Mouse (Mus musculus): ENCODE measurements around the gene Tfdp2. TPM values are rescaled to one million over a fixed set of nuclear protein-coding genes. Genes with fewer than 3 reads are reported as not detected.

Gene Tfdp2
- polyA plus RNA-seq, 1 experiment, result 72.5 TPM

DNA sequence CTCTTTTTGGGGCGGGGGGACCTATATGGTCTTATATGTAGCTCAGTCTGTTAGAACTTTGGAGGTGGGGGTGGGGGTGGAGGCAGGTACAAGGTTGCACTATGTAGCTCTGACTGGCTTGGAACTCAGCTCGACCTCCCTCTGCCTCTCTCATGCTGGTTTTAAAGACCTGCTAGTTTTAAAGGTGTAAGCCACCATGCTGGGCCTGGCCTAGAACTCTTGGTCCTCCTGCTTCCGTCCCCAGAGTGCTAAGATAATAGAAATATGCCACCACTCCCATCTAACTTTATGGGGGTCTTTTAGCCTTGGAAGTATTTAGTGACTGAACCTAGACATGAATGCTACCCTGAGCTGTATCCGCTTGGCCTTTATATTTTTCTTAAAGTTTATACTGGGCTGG lies 65.0 kb downstream of the Tfdp2 start:
- peak overlapping the region; percentile 29 for H3K4me3 ChIP-seq (replicated peaks; ENCODE audit: control insufficient read depth, low read depth, low read length)
- TF ChIP-seq CTCF (IDR thresholded peaks at IDR 0.05; ENCODE audit: control insufficient read depth, insufficient read depth, low read length) (no peak), POLR2A (IDR thresholded peaks at IDR 0.05; ENCODE audit: borderline replicate concordance, control insufficient read depth, low read depth, low read length) (no peak)
- H3K4me1 ChIP-seq (ENCODE audit: control insufficient read depth, insufficient read depth, low read length), result no peaks in the 10 kb centered on the region
- WGBS, result 81% methylated on average over 4 of the region's 4 CpGs
- no peak overlapping the region for H3K27ac ChIP-seq (ENCODE audit: control insufficient read depth, insufficient read depth, low read depth, low read length, poor library complexity)

GRCm38 (mm10) chr9:96261980-96262379 lies 65.9 kb downstream of the Tfdp2 start:
- WGBS, result 96% methylated on average over 6 of the region's 6 CpGs
- H3K4me1 ChIP-seq (ENCODE audit: control insufficient read depth, insufficient read depth, low read length), result no peaks in the 10 kb centered on the region
- TF ChIP-seq POLR2A (IDR thresholded peaks at IDR 0.05; ENCODE audit: borderline replicate concordance, control insufficient read depth, low read depth, low read length) (no peak), CTCF (IDR thresholded peaks at IDR 0.05; ENCODE audit: control insufficient read depth, insufficient read depth, low read length) (no peak; the same call in 1 of the 2 replicates)
- no peak overlapping the region for H3K4me3 ChIP-seq (replicated peaks; ENCODE audit: control insufficient read depth, low read depth, low read length)
- no peak overlapping the region for H3K27ac ChIP-seq (ENCODE audit: control insufficient read depth, insufficient read depth, low read depth, low read length, poor library complexity)

GRCm38 (mm10) chr9:96266793-96267558 lies 70.9 kb downstream of the Tfdp2 start:
- H3K4me1 ChIP-seq (ENCODE audit: control insufficient read depth, insufficient read depth, low read length), result peaks cover 2% of the 10 kb centered on the region; the same call in 1 of the 2 replicates
- H3K4me3 ChIP-seq (replicated peaks; ENCODE audit: control insufficient read depth, low read depth, low read length), result no peak overlapping the region
- TF ChIP-seq POLR2A (IDR thresholded peaks at IDR 0.05; ENCODE audit: borderline replicate concordance, control insufficient read depth, low read depth, low read length), result no peak
- TF ChIP-seq CTCF (IDR thresholded peaks at IDR 0.05; ENCODE audit: control insufficient read depth, insufficient read depth, low read length), result no peak
- WGBS, result 56% methylated on average over 6 of the region's 6 CpGs
- no peak overlapping the region for H3K27ac ChIP-seq (ENCODE audit: control insufficient read depth, insufficient read depth, low read depth, low read length, poor library complexity)

DNA sequence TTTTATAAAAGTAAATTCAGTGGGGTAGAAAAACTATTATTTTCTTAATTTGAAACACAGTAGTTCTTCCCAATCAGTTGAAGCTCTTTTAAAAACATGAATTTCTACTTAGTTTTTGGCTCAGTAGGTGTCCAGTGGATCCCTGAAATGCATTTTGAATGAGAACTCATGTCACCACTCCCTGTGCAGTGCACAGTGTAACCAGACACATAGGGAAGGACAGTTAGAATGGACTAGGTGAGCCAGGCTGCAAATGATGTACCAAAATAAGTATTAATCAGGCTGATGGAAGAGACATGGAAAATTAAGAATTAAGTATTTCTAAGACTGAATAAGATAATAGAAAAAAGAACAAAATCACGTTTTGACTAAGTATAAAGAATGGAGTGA lies 71.5 kb downstream of the Tfdp2 start:
- no peak overlapping the region for H3K27ac ChIP-seq (ENCODE audit: control insufficient read depth, insufficient read depth, low read depth, low read length, poor library complexity)
- TF ChIP-seq POLR2A (IDR thresholded peaks at IDR 0.05; ENCODE audit: borderline replicate concordance, control insufficient read depth, low read depth, low read length), result no peak
- no peak for TF ChIP-seq CTCF (IDR thresholded peaks at IDR 0.05; ENCODE audit: control insufficient read depth, insufficient read depth, low read length)
- peaks cover 2% of the 10 kb centered on the region; the same call in 1 of the 2 replicates for H3K4me1 ChIP-seq (ENCODE audit: control insufficient read depth, insufficient read depth, low read length)
- H3K4me3 ChIP-seq (replicated peaks; ENCODE audit: control insufficient read depth, low read depth, low read length), result no peak overlapping the region
- WGBS, result 65% methylated on average over 1 of the region's 1 CpGs

GRCm38 (mm10) chr9:96269726-96270125 lies 73.7 kb downstream of the Tfdp2 start:
- no peak overlapping the region for H3K4me3 ChIP-seq (replicated peaks; ENCODE audit: control insufficient read depth, low read depth, low read length)
- TF ChIP-seq CTCF (IDR thresholded peaks at IDR 0.05; ENCODE audit: control insufficient read depth, insufficient read depth, low read length), result no peak
- 83% methylated on average over 2 of the region's 2 CpGs for WGBS
- peaks cover 2% of the 10 kb centered on the region; the same call in 1 of the 2 replicates for H3K4me1 ChIP-seq (ENCODE audit: control insufficient read depth, insufficient read depth, low read length)
- no peak overlapping the region for H3K27ac ChIP-seq (ENCODE audit: control insufficient read depth, insufficient read depth, low read depth, low read length, poor library complexity)

- Histone ChIP-seq H3K4me3 (replicated peaks; ENCODE audit: control insufficient read depth, low read depth, low read length) (no peak overlapping the region), H3K27ac (ENCODE audit: control insufficient read depth, insufficient read depth, low read depth, low read length, poor library complexity) (no peak overlapping the region), H3K4me1 (ENCODE audit: control insufficient read depth, insufficient read depth, low read length) (no peaks in the 10 kb centered on the region; the same call in 1 of the 2 replicates)
- TF ChIP-seq POLR2A (IDR thresholded peaks at IDR 0.05; ENCODE audit: borderline replicate concordance, control insufficient read depth, low read depth, low read length), result no peak
- no peak for TF ChIP-seq CTCF (IDR thresholded peaks at IDR 0.05; ENCODE audit: control insufficient read depth, insufficient read depth, low read length)
Observed at GRCm38 (mm10) chr9:96275543-96275942, 79.5 kb downstream of the Tfdp2 start.

DNA sequence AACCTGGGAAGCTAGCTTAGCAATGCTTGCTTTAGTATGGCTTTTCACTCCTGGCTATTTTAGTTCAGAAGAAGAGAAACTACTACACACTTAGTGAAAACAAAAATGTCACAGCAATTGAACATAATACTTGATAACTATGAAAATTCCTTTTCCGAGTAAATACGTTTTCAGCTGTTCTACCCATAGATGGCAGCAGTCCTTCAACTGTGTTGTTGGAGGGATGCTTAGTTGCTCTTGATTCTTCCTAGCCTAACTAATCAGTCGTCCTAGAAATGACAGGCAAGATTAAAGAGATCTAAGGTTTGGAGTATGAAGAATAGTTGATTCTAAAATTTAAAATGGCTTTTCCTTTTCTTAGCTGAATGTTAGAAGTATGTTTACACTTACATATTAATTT lies 85.4 kb downstream of the Tfdp2 start:
- no peak overlapping the region for H3K4me3 ChIP-seq (replicated peaks; ENCODE audit: control insufficient read depth, low read depth, low read length)
- TF ChIP-seq CTCF (IDR thresholded peaks at IDR 0.05; ENCODE audit: control insufficient read depth, insufficient read depth, low read length) (no peak), POLR2A (IDR thresholded peaks at IDR 0.05; ENCODE audit: borderline replicate concordance, control insufficient read depth, low read depth, low read length) (no peak)
- WGBS, result 54% methylated on average over 3 of the region's 3 CpGs
- no peak overlapping the region for H3K27ac ChIP-seq (ENCODE audit: control insufficient read depth, insufficient read depth, low read depth, low read length, poor library complexity)
- H3K4me1 ChIP-seq (ENCODE audit: control insufficient read depth, insufficient read depth, low read length), result no peaks in the 10 kb centered on the region

DNA sequence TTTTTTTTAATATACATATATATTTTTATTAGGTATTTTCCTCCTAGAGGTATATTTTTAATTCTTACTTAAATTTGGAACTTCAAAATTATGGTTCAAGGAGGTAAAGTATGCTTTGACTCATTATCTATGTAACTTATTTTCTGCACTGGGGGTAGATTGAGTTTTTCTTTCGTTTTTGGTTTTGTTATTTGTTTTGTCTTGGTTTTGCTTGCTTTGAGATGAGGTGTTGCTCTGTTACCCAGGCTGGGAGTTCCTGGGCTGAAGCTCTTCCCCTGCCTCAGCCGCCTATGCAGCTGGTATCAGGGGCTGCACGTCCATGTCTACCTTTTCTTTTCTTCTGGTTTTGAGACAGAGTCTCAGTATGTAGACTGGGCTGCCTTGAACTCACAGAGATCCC lies 86.0 kb downstream of the Tfdp2 start:
- WGBS, result 82% methylated on average over 3 of the region's 3 CpGs

More for the DNA sequence above, 86.0 kb downstream of the Tfdp2 start:
- no peak overlapping the region for H3K27ac ChIP-seq (ENCODE audit: control insufficient read depth, insufficient read depth, low read depth, low read length, poor library complexity)
- H3K4me3 ChIP-seq (replicated peaks; ENCODE audit: control insufficient read depth, low read depth, low read length), result no peak overlapping the region
- TF ChIP-seq CTCF (IDR thresholded peaks at IDR 0.05; ENCODE audit: control insufficient read depth, insufficient read depth, low read length), result no peak
- no peak for TF ChIP-seq POLR2A (IDR thresholded peaks at IDR 0.05; ENCODE audit: borderline replicate concordance, control insufficient read depth, low read depth, low read length)
- H3K4me1 ChIP-seq (ENCODE audit: control insufficient read depth, insufficient read depth, low read length), result no peaks in the 10 kb centered on the region
